Mouse (Mus musculus) lung, embryonic 16.5 days (tissue): ENCODE data around the gene Ccdc6. TPM values are rescaled to one million over a fixed set of nuclear protein-coding genes. Genes with fewer than 3 reads are reported as not detected.

ENCODE experiments used
- ATAC-seq: fragments of 200-750 bp; cut with Nextera tagmentation; 2 replicates; pipeline ENCODE4 v1.8.0; 2017; ENCODE audit warnings: low read depth, mild to moderate bottlenecking, moderate library complexity
- H3K27ac ChIP-seq: fragments of 300-500 bp; sonication (generic); 2 replicates; pipeline ENCODE4 v1.5.1; 2014; ENCODE audit warnings: mild to moderate bottlenecking, control low read depth, low read length
- H3K27me3 ChIP-seq: fragments of 300-500 bp; sonication (generic); 2 replicates; pipeline ENCODE4 v1.6.1; 2014; ENCODE audit warnings: low read depth, low read length, mixed read lengths; ENCODE audit not compliant: control insufficient read depth, insufficient read depth
- H3K36me3 ChIP-seq: fragments of 300-500 bp; sonication (generic); 2 replicates; pipeline ENCODE4 v1.6.1; 2014; ENCODE audit warnings: low read length; ENCODE audit not compliant: control insufficient read depth, insufficient read depth
- H3K4me1 ChIP-seq: fragments of 300-500 bp; sonication (generic); replicated peaks from 2 replicates; pipeline ENCODE4 v1.6.1; 2014; ENCODE audit warnings: low read length, mixed read lengths; ENCODE audit not compliant: control insufficient read depth, insufficient read depth
- H3K4me2 ChIP-seq: fragments of 300-500 bp; sonication (generic); 2 replicates; pipeline ENCODE4 v1.6.1; 2014; ENCODE audit warnings: low read depth, low read length, control low read depth
- H3K4me3 ChIP-seq: fragments of 300-500 bp; sonication (generic); 2 replicates; pipeline ENCODE4 v1.5.1; 2014; ENCODE audit warnings: mild to moderate bottlenecking, low read length, control low read depth
- H3K9ac ChIP-seq: fragments of 300-500 bp; sonication (generic); 2 replicates; pipeline ENCODE4 v1.6.1; 2014; ENCODE audit warnings: low read length, control low read depth
- H3K9me3 ChIP-seq: fragments of 300-500 bp; sonication (generic); 2 replicates; pipeline ENCODE4 v1.6.1; 2016; ENCODE audit warnings: low read length; ENCODE audit not compliant: control insufficient read depth
- WGBS: fragments of 180-500 bp; shearing (Covaris S2); extraction: QIAGEN DNeasy Blood & Tissue Kit; methylation state at CpG from one replicate; pipeline ENCODE4 v1.1.7; 2014; 5-methylcytosine and 5-hydroxymethylcytosine counted together
- polyA plus RNA-seq: library from polyadenylated mRNA; unstranded; fragments of >200 nt; fragmentation: Nextera tagmentation; extraction: Ambion mirVana; gene quantifications from 2 replicates; pipeline ENCODE4 v1.2.1, GENCODE M21; 2015

The Ccdc6 gene
- polyA plus RNA-seq, 1 experiment from 2014 or later: 15.1 TPM

DNA sequence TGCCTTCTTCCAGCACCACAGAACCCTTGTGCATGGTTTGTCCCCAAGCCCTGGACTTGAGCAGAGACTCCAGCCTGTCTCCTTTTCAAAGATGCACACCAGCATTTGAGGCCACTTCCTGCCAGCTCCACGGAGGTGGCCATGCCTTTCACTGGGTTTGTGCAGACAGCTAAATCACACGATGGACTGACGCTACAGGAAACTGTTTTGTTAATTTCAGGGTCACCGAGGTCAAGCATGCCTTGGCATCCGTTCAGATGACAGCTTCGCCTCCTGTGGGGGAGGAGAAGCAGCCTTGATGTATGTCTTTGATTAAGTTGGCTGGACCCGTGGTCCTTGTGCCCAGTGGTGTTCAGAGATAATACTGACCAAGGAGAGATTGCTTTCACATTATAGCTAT is 52.2 kb downstream of the Ccdc6 start:
- peak; percentile 55 for ATAC-seq
- H3K27ac ChIP-seq: no peak overlapping the region
- H3K9me3 ChIP-seq: peaks cover 3% of the 10 kb centered on the region
- H3K4me1 ChIP-seq: peaks cover 7% of the 10 kb centered on the region
- H3K4me2 ChIP-seq: no peak overlapping the region
- WGBS: 16% methylated on average over 7 of the region's 7 CpGs
- H3K36me3 ChIP-seq: peaks cover 12% of the 10 kb centered on the region
- no peak overlapping the region for H3K9ac ChIP-seq
- H3K4me3 ChIP-seq: no peak overlapping the region
- H3K27me3 ChIP-seq: no peaks in the 10 kb centered on the region

DNA sequence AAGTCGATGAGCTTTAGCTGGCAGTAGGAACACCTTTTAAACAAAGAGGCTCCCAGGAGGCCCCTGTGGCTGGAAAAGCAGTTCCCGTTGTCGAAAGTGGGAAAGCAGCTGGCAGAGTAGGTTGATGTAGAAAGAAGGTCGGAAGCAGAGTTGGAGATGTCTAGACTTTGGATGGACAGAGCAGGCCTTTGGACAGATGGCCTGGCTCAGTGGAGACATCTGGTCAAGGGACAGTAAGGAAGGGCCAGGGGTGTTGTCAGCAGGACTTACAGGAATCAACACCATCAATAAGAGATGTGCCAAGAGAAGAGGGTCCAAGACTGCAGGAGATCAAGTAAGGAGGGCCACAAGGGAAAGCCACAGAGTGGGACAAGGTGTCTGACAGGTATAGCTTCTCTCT is 53.4 kb downstream of the Ccdc6 start:
- H3K27ac ChIP-seq: no peak overlapping the region
- no peak overlapping the region for H3K4me3 ChIP-seq
- 71% methylated on average over 4 of the region's 4 CpGs for WGBS
- ATAC-seq: no peak
- H3K36me3 ChIP-seq: peaks cover 11% of the 10 kb centered on the region
- H3K9ac ChIP-seq: no peak overlapping the region
- peaks cover 3% of the 10 kb centered on the region for H3K9me3 ChIP-seq
- H3K4me1 ChIP-seq: peaks cover 7% of the 10 kb centered on the region
- no peaks in the 10 kb centered on the region for H3K27me3 ChIP-seq
- H3K4me2 ChIP-seq: no peak overlapping the region

DNA sequence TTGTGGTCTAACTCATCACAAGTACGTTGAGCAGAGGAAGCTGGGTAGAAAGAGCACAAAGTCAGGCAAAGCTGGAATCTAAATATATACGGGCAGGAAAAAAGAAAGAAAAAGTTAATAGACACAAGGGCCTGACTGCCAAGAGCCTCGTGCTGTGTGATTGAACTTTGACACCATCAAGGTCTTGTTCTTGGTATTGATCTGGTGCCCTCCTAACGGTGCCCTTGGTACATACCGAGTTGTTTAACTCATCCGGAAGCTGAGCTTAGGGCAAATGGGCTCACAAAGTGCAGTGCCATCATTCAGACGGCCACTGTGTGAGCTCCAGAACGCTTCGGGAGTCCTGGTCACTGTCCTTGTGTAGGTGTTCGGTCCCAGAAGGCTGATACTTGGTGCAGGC is 54.2 kb downstream of the Ccdc6 start:
- H3K9ac ChIP-seq: no peak overlapping the region
- H3K4me3 ChIP-seq: no peak overlapping the region
- H3K4me2 ChIP-seq: no peak overlapping the region
- H3K4me1 ChIP-seq: peaks cover 7% of the 10 kb centered on the region
- 77% methylated on average over 10 of the region's 10 CpGs for WGBS
- H3K36me3 ChIP-seq: peaks cover 7% of the 10 kb centered on the region; the same call in 1 of the 2 replicates
- H3K27ac ChIP-seq: no peak overlapping the region
- no peaks in the 10 kb centered on the region for H3K9me3 ChIP-seq
- ATAC-seq: no peak
- no peaks in the 10 kb centered on the region for H3K27me3 ChIP-seq

- ATAC-seq: peak; percentile 18; the same call in 1 of the 2 replicates
- Histone ChIP-seq H3K4me2 (no peak overlapping the region), H3K36me3 (peaks cover 16% of the 10 kb centered on the region), H3K4me3 (no peak overlapping the region), H3K9ac (no peak overlapping the region), H3K27ac (peak overlapping the region; percentile 14; the same call in 1 of the 2 replicates), H3K4me1 (peaks cover 7% of the 10 kb centered on the region), H3K9me3 (peaks cover 5% of the 10 kb centered on the region; the same call in 1 of the 2 replicates), H3K27me3 (no peaks in the 10 kb centered on the region)
- WGBS: 46% methylated on average over 12 of the region's 12 CpGs
These were observed 55.3 kb downstream of the Ccdc6 start for GRCm38 (mm10) chr10:70152190-70152743.

GRCm38 (mm10) chr10:70153810-70154209 is 56.9 kb downstream of the Ccdc6 start:
- WGBS: 86% methylated on average over 16 of the region's 16 CpGs
- no peak overlapping the region for H3K9ac ChIP-seq
- ATAC-seq: no peak
- H3K4me2 ChIP-seq: no peak overlapping the region
- peaks cover 5% of the 10 kb centered on the region; the same call in 1 of the 2 replicates for H3K9me3 ChIP-seq
- H3K36me3 ChIP-seq: peaks cover 16% of the 10 kb centered on the region
- peaks cover 5% of the 10 kb centered on the region for H3K4me1 ChIP-seq
- no peak overlapping the region for H3K4me3 ChIP-seq
- no peak overlapping the region for H3K27ac ChIP-seq
- no peaks in the 10 kb centered on the region for H3K27me3 ChIP-seq

- H3K9me3 ChIP-seq: peaks cover 5% of the 10 kb centered on the region; the same call in 1 of the 2 replicates
- H3K4me1 ChIP-seq: no peaks in the 10 kb centered on the region
- H3K27ac ChIP-seq: no peak overlapping the region
- H3K4me3 ChIP-seq: no peak overlapping the region
- no peak overlapping the region for H3K4me2 ChIP-seq
- WGBS: 78% methylated on average over 3 of the region's 3 CpGs
- ATAC-seq: no peak
- H3K9ac ChIP-seq: no peak overlapping the region
- peaks cover 16% of the 10 kb centered on the region for H3K36me3 ChIP-seq
- H3K27me3 ChIP-seq: no peaks in the 10 kb centered on the region
These were observed 59.7 kb downstream of the Ccdc6 start for GRCm38 (mm10) chr10:70156431-70157165.

DNA sequence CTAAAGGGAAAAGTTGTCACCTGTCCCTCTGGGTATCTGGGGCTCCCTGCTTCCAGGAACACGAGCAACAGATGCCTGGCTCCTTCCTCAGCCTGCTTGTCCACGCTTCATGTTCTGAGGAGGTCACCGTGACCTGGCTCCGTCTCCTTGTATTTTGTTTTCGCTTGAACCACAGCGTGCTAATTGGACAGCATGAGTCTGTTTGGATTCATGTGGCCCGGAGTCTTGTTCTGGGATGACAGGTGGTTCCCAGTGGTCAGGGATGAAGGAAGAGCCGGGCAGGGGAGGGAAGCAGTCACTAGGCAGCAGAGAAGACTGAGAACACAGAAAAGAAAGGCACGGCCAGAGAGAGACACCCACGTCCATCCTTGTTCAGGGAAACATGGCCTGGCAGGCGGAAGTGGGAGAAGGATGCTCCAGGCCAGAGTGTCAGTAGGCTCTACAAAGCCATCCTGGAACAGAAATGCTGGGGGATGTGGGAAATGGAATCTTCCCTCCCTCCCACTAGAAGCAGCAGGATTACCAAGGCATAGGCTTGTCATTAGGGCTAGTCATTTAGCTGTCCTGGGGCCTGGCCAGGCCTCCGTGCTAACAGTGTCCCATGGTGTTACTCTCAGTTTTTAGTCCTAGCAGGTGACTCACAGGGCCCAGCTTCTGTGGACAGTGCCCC is 62.9 kb downstream of the Ccdc6 start:
- WGBS: 84% methylated on average over 12 of the region's 12 CpGs
- Histone ChIP-seq H3K9me3 (peaks cover 5% of the 10 kb centered on the region; the same call in 1 of the 2 replicates), H3K9ac (no peak overlapping the region), H3K4me2 (no peak overlapping the region), H3K4me3 (no peak overlapping the region), H3K4me1 (no peaks in the 10 kb centered on the region), H3K36me3 (peaks cover 13% of the 10 kb centered on the region), H3K27me3 (no peaks in the 10 kb centered on the region), H3K27ac (no peak overlapping the region)
- no peak for ATAC-seq

DNA sequence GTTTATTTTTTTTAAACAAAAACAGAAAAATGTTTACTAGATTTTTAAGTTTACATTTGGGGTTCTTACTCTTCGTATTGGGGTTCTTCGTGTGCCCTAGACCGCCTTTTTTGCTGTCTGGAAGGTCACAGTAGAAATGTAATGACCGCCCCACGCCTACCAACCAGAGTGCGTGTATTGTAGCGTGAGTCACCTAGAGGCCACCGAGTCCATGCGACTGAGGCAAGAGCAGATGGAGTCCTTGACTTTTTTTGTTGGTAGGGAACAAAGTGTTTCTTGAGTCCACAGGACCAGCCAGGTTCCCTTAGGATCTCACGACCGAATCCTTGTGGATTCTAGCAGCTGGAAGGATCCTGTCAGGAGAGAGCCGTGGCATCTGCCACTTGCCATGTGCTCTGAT is 63.9 kb downstream of the Ccdc6 start:
- no peak overlapping the region for H3K27ac ChIP-seq
- H3K4me3 ChIP-seq: no peak overlapping the region
- H3K4me1 ChIP-seq: no peaks in the 10 kb centered on the region
- H3K9ac ChIP-seq: no peak overlapping the region
- H3K36me3 ChIP-seq: peaks cover 12% of the 10 kb centered on the region
- no peak for ATAC-seq
- no peak overlapping the region for H3K4me2 ChIP-seq
- 84% methylated on average over 12 of the region's 12 CpGs for WGBS
- H3K9me3 ChIP-seq: peaks cover 5% of the 10 kb centered on the region; the same call in 1 of the 2 replicates
- no peaks in the 10 kb centered on the region for H3K27me3 ChIP-seq

- Histone ChIP-seq H3K27me3 (no peaks in the 10 kb centered on the region), H3K9me3 (peaks cover 5% of the 10 kb centered on the region; the same call in 1 of the 2 replicates), H3K27ac (no peak overlapping the region), H3K4me2 (no peak overlapping the region), H3K9ac (no peak overlapping the region), H3K36me3 (peaks cover 7% of the 10 kb centered on the region), H3K4me1 (0 out of 2 replicates have a peak, but pooled peaks cover 4% of the 10 kb centered on the region), H3K4me3 (no peak overlapping the region)
- ATAC-seq: no peak
- 84% methylated on average over 14 of the region's 14 CpGs for WGBS
These were observed 64.6 kb downstream of the Ccdc6 start for GRCm38 (mm10) chr10:70161504-70161903.
